Mouse (Mus musculus) brain, embryonic 14.5 days (tissue): Measurements from ENCODE around the gene Arid2.

ENCODE experiments used
- CTCF ChIP-seq: fragments of 200-500 bp; IDR thresholded peaks from 2 replicates; pipeline ENCODE4 v1.5.1; 2012; ENCODE audit warnings: inconsistent platforms, mild to moderate bottlenecking, moderate library complexity, borderline replicate concordance; ENCODE audit not compliant: insufficient read depth, insufficient read length; ENCODE audit errors: extremely low read depth
- POLR2A ChIP-seq: fragments of 200-500 bp; IDR thresholded peaks from 2 replicates; pipeline ENCODE4 v1.6.1; 2012; ENCODE audit warnings: mild to moderate bottlenecking, inconsistent platforms, borderline replicate concordance; ENCODE audit not compliant: poor library complexity, insufficient read depth, insufficient read length, severe bottlenecking; ENCODE audit errors: extremely low read depth

GRCm38 (mm10) chr15:96277061-96277460 lies 10.3 kb upstream of the Arid2 start:
- TF ChIP-seq CTCF = no peak
- TF ChIP-seq POLR2A = no peak
